Mouse (Mus musculus) erythroid progenitor cell, adult 5-6 weeks (primary cell): ENCODE data around the gene Dcbld2. TPM values are rescaled to one million over a fixed set of nuclear protein-coding genes. Genes with fewer than 3 reads are reported as not detected.
"Not testable (repeated sequence)": the region's sequence is repeated elsewhere in the genome, so short reads cannot be mapped to it uniquely, and the experiment has no call there.

Experiments used
- ATAC-seq: replicated peaks from 2 replicates; pipeline ENCODE4 v1.8.0; 2016; ENCODE audit warnings: moderate number of reproducible peaks, mild to moderate bottlenecking, moderate TSS enrichment, inconsistent platforms; ENCODE audit not compliant: poor library complexity, low FRiP score, severe bottlenecking
- total RNA-seq, 2 experiments: library from RNA; stranded (forward) in 1 of 2; stranded (reverse) in 1 of 2; fragments of 150-400 nt in 1 of 2; fragments of 186-747, 209-891 nt in 1 of 2; gene quantifications; 2 replicates each; pipeline versions ENCODE4 v1.2.3 to v1.2.4; 2015 to 2017; ENCODE audit warnings: low replicate concordance in 2 of 2

Gene Dcbld2
- total RNA-seq, 2 experiments from 2014 or later: 2.9 to 5.4 TPM

DNA sequence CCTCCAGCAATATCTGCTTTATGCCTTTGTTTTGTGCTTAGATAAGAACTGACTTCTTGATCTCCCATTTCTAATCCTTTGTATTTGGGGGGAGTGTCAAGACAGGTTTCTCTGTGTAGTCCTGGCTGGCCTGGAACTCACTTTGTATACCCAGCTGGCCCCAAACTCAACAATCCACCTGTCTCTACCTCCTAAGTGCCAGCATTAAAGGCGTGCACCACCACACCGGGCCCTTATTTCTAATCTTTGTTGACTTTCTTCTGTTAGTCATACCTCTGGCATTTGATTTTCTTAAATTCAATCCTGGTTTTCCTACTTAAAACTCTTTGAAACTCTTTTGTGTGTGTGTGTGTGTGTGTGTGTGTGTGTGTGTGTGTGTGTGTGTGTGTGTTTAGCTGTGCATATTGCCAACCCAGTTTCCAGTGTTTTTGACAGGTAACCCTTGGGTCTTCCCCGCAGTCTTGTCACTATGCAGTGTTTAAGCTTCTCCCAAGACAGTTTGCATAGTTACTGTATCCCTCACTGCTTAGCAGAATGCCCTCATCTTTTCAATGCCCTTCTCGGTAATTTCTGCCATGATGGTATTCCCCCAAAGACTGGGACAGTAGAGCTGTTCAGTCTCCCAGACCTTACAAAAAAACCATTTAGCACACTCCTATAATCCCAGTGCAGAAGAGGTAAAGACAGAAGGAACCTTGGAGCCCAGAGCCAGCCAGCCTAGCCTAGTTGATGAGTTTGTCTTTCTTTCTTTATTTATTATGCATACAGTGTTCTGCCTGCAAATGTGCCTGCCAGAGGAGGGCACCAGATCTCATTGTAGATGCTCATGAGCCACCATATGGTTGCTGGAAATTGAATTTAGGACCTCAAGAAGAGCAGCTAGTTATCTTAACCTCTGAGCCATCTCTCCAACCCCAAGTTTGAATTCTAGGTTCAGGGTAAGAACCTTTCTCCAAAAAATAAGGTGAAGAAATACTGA, 38.3 kb downstream of the Dcbld2 start:
- no peak for ATAC-seq

DNA sequence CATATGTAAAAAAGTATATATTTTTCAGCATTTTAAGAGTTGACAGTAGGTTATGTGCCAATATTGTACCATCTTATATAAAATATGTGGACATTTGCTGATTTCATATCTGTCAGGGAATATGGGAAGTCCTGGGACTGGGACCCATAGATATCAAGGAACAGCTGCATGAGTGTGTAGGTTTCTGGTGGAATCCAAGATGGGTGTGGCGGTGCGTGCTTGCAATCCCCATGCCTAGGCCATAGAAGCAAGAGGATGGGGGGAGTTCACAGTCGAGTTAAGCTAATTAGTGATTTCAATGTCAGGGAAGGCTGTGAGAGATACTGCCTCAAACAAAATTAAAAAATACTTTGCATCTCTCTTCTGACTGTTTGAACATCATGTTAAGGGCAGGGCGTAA, 40.8 kb downstream of the Dcbld2 start:
- no peak for ATAC-seq

DNA sequence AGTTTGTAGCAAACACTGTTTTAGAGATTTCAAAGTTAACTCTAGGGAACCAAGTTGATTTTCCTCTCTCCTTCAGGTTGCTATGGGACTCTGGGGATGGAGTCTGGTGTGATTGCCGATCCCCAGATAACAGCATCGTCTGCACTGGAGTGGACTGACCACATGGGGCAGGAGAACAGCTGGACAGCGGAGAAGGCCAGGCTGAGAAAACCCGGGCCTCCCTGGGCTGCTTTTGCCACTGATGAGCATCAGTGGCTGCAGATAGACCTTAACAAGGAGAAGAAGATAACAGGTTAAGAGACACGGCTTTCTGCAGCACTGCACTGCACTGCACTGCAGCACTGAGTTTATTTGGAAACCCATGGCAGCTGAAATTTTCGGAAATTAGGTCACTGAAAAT, 42.4 kb downstream of the Dcbld2 start:
- ATAC-seq: no peak

DNA sequence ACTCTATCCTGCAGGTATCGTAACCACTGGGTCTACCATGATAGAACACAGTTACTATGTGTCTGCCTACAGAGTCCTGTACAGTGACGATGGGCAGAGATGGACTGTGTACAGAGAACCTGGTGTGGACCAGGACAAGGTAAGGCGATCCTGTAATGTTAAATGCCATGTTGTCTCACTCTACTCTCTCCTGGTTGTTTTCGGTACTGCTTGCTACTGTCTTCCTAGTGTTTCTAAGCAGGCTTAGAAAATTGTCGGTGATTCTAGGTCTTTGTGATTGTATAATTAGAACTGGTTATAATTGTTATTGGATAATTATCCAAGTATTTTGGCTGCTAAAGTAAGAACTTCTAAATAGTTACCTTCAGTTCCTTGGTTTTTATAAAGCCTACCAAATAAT, 43.4 kb downstream of the Dcbld2 start:
- ATAC-seq: no peak

DNA sequence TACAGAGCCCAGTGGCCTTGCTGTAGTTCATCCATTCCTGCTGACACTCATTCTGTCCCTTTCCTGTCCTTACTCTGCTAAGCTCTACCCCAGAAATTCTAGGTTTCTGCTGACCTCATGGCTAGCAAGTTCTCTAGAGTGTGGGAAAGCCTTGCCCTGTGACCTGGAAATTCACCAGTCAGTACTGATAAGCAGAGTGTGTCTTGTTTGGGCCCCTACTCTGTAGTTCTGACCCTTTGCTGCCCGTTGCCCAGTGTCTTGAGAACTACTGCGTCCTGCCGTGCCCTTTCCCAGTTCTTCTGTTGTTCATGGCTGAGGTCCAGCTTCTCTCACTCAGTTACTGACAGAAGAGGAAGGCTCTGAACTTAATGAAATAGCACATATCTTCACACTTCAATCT, 44.9 kb downstream of the Dcbld2 start:
- no peak for ATAC-seq

DNA sequence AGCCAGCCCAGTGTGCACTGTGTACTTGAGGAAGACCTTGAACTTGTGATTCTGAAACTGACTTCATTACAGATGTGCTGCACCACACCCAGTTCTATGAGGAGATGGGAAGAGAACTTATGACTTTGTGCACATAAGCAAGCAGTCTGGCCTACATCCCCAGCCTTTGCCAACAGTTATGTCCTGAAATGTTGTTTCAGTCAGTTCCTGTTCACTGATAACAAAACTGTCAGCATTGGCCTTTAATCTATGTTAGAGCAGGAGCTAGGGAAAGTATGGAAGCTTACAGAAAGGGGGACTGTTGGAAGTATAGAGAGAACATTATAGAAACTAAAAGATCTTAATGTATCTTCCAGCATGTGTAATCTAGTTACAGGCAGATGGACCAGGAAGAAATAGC, 45.6 kb downstream of the Dcbld2 start:
- no peak for ATAC-seq

DNA sequence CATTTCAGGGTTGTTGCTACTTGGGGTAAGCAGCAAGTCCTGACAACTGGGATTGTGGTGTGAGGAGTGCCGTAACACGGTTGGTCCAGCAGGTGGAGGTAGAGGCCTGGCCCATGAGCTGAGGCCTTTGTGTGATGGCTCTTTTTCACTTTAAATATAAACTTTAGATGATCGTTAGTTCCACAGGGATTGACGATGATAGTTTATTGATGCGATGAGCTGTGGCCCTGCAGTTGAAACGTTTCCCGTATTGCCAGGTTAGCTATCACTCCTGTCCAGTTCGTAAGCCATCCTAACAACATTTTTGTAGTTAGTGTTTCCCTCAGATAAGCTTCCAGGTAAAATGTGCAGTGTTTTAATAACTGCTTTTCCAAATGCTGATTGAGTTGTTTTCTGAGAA, 46.4 kb downstream of the Dcbld2 start:
- peak; percentile 95 for ATAC-seq

DNA sequence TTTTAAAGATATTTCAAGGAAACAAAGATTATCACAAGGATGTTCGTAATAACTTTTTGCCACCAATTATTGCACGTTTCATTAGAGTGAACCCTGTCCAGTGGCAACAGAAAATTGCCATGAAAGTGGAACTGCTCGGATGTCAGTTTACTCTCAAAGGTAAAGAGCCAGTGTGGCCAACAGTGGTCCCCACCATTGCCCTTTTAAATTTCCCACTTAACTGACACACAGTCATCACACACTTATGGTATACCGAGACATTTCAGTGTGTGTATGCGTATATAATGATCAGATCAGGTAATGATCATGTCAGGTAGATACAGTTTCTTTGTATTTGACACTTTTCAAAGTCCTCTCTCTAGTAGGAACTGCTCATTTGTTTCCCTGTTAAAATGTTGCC, 46.9 kb downstream of the Dcbld2 start:
- ATAC-seq: peak; percentile 53; the same call in 1 of the 2 replicates

DNA sequence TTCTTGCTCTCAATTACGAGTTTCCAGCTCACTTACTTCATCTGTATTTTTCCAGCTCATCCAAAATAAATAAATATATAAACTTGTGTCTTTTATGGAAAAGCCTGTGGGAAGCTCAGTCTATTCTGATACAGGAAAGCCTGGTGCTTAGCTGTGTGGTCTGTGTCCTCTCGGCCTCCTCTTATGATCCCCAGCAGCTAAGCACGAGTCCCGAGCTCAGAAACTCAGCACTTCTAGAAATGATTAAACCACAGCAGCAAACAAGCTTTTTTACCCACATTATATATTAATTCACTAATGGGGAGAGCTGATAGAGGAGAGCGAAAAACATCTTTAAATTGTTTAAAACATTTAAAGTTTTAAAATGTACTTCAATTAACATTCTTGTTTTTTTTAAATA, 48.2 kb downstream of the Dcbld2 start:
- no peak for ATAC-seq

DNA sequence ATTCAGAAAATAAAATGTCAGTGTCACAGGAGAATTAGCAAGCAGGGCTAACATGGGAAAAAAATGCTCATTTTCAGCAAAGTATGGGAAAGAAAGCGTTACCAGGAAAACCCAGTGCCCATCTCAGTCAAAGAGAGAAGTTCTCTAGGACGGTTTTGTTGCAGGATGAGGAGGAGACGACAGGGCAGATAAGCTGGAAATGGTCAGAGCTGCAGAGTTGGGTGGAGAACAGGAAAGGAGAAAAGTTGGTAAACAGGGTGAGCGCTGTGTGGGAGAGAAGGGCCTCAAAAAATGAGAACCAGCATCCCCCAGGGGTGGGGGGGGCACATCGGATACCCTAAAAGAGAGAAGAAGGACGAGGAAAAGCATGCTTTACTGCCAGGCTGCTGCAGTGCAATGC, 48.7 kb downstream of the Dcbld2 start:
- ATAC-seq: no peak

DNA sequence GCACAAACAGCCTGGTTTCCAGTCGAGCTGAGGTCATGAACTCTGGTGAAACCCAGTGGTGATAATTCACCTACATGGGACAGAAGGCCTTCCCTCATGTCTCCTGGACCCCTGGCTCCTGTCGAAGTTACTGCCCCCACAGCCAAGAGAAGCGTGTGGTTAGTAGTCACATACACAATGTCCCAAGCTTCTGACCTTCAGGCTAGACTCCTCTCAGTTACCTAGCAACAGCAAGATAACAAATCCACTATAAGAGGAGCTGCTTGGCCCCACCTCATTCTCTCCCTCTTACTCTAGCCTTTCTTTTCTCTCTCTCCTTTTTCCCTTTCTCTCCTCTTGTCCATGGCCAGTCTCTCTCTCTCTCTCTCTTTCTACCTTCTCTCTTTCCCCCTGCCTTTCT, 51.7 kb downstream of the Dcbld2 start:
- not testable (repeated sequence) for ATAC-seq

DNA sequence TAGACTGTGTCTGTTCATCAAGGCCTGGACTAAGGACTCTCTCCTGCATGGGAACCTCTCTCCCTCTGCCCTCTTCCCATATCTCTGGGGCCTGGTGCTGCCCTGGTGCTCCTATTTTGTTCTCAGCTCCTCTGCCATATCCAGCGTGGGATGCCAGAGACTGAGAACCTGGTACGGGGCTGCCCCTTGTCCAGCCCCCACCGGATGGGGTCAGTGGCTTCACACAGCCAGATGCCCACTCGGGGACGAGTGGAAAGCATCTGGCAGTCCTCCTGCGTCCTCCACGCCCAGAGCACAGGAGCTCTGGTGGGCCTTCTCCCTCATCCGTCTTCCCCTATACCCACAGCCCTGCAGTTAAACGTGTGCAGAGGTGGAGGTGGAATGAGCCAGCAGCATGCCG, 52.1 kb downstream of the Dcbld2 start:
- no peak for ATAC-seq

DNA sequence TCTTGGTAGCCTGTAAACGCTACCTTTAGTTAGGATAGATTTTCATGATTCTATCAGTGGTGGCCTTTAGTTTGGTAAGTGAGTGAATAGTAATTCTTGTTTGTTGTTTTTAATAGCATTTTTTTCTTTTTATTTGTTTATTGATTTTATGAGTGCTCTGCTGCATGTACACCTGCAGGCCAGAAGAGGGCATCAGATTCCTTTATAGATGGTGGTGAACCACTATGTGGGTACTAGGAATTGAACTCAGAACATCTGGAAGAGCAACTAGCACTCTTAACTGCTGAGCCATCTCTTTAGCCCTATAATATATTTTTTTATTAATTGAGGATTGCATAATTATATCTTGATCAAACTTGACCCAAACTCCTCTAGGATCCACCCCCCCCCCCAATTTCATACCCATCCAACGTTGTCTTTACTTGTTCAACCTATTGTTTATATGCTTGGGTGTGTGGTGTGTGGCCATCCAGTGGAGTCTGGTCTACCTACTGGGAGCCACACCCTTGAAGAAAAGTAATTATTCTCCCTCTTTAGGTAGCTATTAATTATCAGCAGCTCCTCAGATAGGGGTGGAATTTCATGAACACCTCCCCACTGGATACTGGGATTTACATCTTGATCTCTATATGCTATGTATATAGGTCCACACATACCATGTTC, 53.7 kb downstream of the Dcbld2 start:
- no peak for ATAC-seq

DNA sequence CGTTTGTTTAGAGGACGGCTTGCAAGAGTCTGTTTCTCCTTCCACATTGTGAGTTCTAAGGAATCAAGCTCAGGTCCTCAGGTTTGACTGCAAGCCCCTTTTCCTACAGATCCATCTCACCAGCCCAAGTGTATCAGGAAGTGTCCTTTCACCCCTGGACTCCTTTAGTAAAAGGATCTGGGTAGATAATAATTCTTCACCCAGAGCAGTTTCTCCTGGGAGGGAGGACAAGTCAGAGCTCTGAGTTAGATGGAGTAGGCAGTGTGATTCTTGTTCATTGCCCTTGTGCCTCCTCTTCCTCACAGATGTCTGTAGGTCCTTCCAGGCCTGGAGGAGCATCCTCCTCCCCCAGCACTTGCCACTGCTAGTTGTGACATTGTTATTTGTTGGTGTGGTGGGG, 54.3 kb downstream of the Dcbld2 start:
- ATAC-seq: no peak

DNA sequence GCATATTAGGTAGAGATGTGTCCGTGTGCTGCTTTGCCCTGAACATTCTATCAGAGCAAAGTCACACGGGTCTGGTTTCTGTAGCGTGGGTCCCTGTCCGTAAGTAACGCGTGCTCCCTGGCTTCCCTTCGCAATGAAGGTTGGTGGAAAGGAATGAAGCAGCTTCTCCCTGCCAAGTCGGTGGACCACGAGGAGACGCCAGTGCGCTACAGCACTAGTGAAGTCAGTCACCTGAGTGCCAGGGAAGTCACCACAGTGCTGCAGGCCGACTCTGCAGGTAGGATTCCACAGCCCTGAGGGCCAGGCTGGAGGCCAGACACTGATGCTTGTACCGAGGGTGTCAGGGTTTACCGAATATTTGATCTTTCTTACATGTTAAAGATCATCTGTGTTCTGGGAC, 55.8 kb downstream of the Dcbld2 start:
- ATAC-seq: no peak

DNA sequence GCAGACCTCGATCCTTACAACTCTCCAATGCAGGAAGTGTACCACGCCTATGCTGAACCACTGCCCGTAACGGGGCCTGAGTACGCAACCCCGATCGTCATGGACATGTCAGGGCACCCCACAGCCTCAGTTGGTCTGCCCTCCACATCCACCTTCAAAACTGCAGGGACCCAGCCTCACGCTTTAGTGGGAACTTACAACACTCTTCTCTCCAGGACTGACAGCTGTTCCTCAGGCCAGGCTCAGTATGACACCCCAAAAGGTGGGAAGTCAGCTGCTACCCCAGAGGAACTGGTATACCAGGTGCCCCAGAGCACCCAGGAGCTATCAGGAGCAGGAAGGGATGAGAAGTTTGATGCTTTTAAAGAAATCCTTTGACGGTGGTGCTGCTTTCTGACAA, 57.2 kb downstream of the Dcbld2 start:
- ATAC-seq: no peak

DNA sequence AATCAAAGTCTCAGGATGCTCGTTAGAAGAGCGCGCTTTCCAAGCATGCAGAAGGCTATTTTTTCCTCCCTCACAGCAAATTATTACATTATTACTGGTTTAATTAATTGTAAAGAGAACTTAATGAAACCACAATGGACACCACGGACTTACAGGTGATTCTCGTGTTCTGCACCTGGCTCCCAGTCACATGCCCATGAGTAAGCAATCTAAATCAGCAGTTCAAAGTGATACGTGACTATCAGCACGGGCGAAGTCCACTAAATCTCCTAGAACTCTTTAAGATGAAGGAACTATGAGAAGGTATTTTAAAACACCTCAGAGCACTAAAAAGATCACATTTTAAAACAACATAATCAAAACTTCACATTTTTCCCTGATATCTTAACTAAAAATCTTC, 61.8 kb downstream of the Dcbld2 start:
- ATAC-seq: no peak

DNA sequence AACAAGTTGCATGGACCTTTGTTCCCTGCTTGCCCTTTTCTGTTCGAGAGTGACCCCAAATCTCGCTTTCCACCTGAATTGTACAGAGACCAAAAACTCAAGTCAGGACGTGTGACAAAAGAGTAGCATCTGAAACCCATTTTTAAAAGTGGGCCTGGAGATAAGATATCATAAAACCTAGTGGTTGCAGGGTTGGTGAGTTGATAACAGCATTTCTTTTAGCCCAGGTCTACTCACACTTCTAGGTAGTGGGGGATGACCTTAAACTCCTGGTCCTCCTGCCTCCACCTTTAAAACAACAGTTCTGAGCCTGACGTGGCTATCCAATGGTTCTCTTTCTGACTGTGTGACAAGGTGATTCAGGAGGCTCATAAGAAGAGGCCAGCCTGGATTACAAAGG, 62.6 kb downstream of the Dcbld2 start:
- no peak for ATAC-seq

DNA sequence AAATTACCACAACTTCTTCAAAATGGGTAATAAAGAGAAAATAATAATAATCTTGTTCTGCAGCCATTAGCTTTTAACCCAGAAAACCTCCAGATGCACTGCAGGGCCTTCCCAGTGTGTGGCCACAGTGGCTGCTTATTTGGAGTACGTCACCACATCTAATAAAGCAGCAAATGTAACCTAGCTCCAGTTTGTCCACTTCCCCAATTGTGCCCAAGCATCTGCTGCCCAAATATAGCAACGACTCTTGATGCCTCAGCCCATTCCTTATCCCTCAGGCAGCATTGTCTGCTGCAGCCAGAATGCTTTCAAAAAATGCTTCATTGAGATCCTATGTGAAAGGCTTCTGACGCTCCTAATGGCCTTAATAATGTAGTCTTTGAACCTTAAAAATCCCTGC, 66.6 kb downstream of the Dcbld2 start:
- ATAC-seq: no peak

DNA sequence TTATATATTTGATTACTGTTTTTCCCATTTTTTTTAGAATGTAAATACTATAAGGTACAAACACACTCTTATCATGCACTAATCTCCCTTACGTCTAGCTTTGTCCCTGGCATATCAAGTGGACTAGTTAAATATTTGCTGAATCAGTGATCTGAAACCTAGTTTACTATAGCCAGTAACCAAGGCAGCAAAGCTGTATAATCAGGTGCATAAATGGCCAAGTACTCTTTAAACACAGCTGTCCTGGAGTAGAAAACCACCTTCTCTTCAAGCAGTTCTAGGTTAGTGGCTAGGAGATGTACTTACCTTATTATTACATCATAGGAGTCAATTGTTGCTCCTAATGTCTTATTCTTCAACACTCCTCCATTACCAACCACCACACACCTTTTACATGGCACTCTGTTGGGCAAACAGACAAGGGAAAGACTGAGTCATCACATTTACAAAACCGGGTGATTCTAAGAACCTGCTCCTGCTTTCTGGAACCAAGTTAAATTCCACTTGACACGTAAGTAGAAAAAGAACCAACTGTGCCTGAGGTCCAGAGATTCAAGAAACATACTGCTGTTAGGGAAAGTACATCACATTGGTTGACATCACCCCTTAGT, 67.4 kb downstream of the Dcbld2 start:
- no peak for ATAC-seq

DNA sequence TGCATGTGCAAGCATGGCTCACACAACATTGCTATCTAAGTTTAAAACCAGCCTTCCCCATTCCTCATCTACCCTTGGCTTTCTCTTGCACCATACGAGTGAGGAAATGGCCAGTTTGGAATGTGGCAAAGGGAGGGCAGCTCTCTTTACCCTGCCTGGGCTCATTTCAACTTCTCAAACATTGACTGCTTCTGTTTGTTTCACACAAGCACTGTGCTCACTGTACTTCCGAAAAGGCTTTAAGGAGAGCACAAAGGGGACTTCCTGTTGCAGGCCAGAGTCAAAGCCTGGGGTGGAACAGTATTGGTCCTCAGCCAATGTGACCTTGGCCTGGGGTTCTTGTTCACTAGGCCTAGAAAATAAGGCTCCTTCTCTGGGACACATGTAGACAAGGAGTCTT, 68.1 kb downstream of the Dcbld2 start:
- ATAC-seq: no peak
